Mouse (Mus musculus) forebrain, embryonic 15.5 days (tissue): ENCODE data around the gene 4931423N10Rik. TPM values are rescaled to one million over a fixed set of nuclear protein-coding genes. Genes with fewer than 3 reads are reported as not detected.

Source experiments
- polyA plus RNA-seq: library from polyadenylated mRNA; unstranded; fragments of >200 nt; fragmentation: Nextera tagmentation; extraction: Ambion mirVana; gene quantifications from 2 replicates; pipeline ENCODE4 v1.2.1, GENCODE M21; 2015

The 4931423N10Rik gene
- polyA plus RNA-seq, 1 experiment from 2014 or later, result 0.15 TPM

Other genes with a start within 250 kb of the 4931423N10Rik start
- gene Abi1, start 167.2 kb upstream of the 4931423N10Rik start, polyA plus RNA-seq, result 57.7 and 58.1 TPM in 2 replicates
- gene Acbd5, start 139.3 kb upstream of the 4931423N10Rik start, polyA plus RNA-seq, result 75.1 and 75.3 TPM in 2 replicates
- gene Mastl, start 51.5 kb upstream of the 4931423N10Rik start, polyA plus RNA-seq, result 4.9 and 5.8 TPM in 2 replicates
- gene Yme1l1, start 51.1 kb upstream of the 4931423N10Rik start, polyA plus RNA-seq, result 69.4 and 71.7 TPM in 2 replicates
- 6.2 and 6.3 TPM in 2 replicates for gene Nxph2, start 113.8 kb downstream of the 4931423N10Rik start, polyA plus RNA-seq